Mouse (Mus musculus) spleen, adult 2 months (tissue): ENCODE data around the gene Map4k4. TPM values are rescaled to one million over a fixed set of nuclear protein-coding genes. Genes with fewer than 3 reads are reported as not detected.

Experiments
- DNase-seq, 2 experiments: peaks; one replicate each; pipeline versions ENCODE4 v3.0.0 to v3.0.0-alpha.2; 2012 to 2021; ENCODE audit warnings: low spot score in 2 of 2, low read depth in 1 of 2
- H3K27ac ChIP-seq: fragments of 200-500 bp; 2 replicates; pipeline ENCODE4 v1.5.1; 2012; ENCODE audit warnings: low read length, inconsistent platforms; ENCODE audit not compliant: insufficient read depth
- H3K27me3 ChIP-seq: fragments of 200-500 bp; 2 replicates; pipeline ENCODE4 v1.6.1; 2012; ENCODE audit warnings: mild to moderate bottlenecking, moderate library complexity, low read length, inconsistent platforms; ENCODE audit not compliant: control insufficient read depth, insufficient read depth
- H3K36me3 ChIP-seq: fragments of 200-500 bp; 2 replicates; pipeline ENCODE4 v1.6.1; 2012; ENCODE audit warnings: mild to moderate bottlenecking, low read length, inconsistent platforms; ENCODE audit not compliant: control insufficient read depth, insufficient read depth
- H3K4me1 ChIP-seq: fragments of 200-500 bp; 2 replicates; pipeline ENCODE4 v1.6.1; 2011; ENCODE audit warnings: inconsistent platforms; ENCODE audit not compliant: control insufficient read depth, insufficient read depth, insufficient read length
- H3K4me3 ChIP-seq: fragments of 200-500 bp; 2 replicates; pipeline ENCODE4 v1.5.1; 2011; ENCODE audit warnings: mild to moderate bottlenecking, inconsistent platforms; ENCODE audit not compliant: insufficient read depth, insufficient read length; ENCODE audit errors: extremely low read depth
- CTCF ChIP-seq: fragments of 200-500 bp; IDR thresholded peaks from 2 replicates; pipeline ENCODE4 v1.5.1; 2011; ENCODE audit warnings: mild to moderate bottlenecking, inconsistent platforms; ENCODE audit not compliant: insufficient read depth, insufficient read length, insufficient replicate concordance; ENCODE audit errors: extremely low read depth
- POLR2A ChIP-seq: fragments of 200-500 bp; IDR thresholded peaks from 2 replicates; pipeline ENCODE4 v1.6.1; 2011; ENCODE audit warnings: low read depth, low read length, inconsistent platforms
- WGBS: fragments of 180-500 bp; shearing (Covaris S2); methylation state at CpG from one replicate; pipeline ENCODE4 v1.1.7; 2018; 5-methylcytosine and 5-hydroxymethylcytosine counted together
- polyA plus RNA-seq: library from polyadenylated mRNA; depleted of rRNA; stranded (reverse); fragments of >200 nt; gene quantifications from 2 replicates; pipeline ENCODE4 v1.2.3, GENCODE M21; 2012

Map4k4 gene
- polyA plus RNA-seq, 1 experiment, result 54.3 TPM

DNA sequence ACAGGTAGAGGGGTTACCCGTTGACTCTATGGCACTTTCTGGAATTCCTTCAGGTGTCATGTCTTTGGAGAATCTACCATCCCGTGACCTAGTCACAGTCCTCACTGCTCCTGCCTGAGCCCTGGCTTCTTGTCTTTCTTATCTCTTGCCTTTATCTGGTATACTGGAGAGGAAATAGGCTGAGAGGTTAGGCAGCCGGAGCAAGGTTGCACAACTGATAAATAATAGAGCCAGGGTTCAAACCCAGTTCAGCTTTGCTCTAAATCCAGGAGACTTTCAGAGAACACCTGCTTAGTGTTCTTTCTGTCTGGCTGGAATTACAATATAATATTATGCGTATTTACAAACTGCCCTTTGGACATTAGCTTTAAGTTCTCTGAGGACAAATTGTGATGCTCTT is 2.0 kb upstream of the Map4k4 start:
- TF ChIP-seq CTCF (no peak), POLR2A (no peak)
- no peak overlapping the region for H3K27ac ChIP-seq
- no peak overlapping the region for H3K4me3 ChIP-seq
- no peaks in the 10 kb centered on the region for H3K27me3 ChIP-seq
- H3K4me1 ChIP-seq, result peaks cover 21% of the 10 kb centered on the region; the same call in 1 of the 2 replicates
- H3K36me3 ChIP-seq, result no peaks in the 10 kb centered on the region
- no peak for DNase-seq
- 83% methylated on average over 4 of the region's 4 CpGs for WGBS

GRCm38 (mm10) chr1:39901063-39901811 is 524 bp downstream of the Map4k4 start:
- TF ChIP-seq POLR2A, result no peak
- TF ChIP-seq CTCF, result no peak
- no peaks in the 10 kb centered on the region for H3K27me3 ChIP-seq
- no peaks in the 10 kb centered on the region for H3K36me3 ChIP-seq
- peak overlapping the region; percentile 93 for H3K4me3 ChIP-seq
- H3K4me1 ChIP-seq, result peaks cover 20% of the 10 kb centered on the region
- under 1% methylated on average over 53 of the region's 75 CpGs for WGBS
- peak in 1 of 2 experiments; percentile 34 for DNase-seq
- H3K27ac ChIP-seq, result peak overlapping the region; percentile 90

GRCm38 (mm10) chr1:39901851-39902703 is 1.4 kb downstream of the Map4k4 start:
- H3K36me3 ChIP-seq, result no peaks in the 10 kb centered on the region
- TF ChIP-seq POLR2A (no peak), CTCF (no peak)
- H3K4me3 ChIP-seq, result peak overlapping the region; percentile 93
- DNase-seq, result no peak
- 7% methylated on average over 26 of the region's 26 CpGs for WGBS
- peaks cover 21% of the 10 kb centered on the region for H3K4me1 ChIP-seq
- H3K27ac ChIP-seq, result peak overlapping the region; percentile 90
- H3K27me3 ChIP-seq, result no peaks in the 10 kb centered on the region

DNA sequence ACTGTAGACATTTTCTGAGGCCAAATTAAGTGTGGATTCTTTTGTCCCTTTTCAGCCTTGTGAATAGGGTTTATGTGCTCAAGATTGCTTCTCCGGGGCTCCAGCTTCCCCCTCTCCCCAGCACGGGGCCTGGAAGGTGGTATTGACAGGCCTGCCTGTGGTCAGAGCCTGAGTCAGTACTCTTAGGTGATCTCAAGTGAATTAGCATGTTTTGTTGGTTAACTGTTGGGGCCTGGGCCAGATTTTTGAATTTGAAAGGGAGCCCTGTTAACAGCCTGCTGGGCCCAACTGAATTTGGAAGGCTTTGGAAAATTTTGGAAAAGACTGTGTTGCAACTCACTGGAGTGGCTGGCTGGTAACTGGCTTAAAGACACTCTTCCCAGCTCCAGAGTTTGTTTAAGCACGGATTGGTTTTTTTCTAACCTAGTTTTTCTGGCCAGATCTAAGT is 2.0 kb downstream of the Map4k4 start:
- no peaks in the 10 kb centered on the region for H3K36me3 ChIP-seq
- WGBS, result 20% methylated on average over 3 of the region's 3 CpGs
- peaks cover 16% of the 10 kb centered on the region for H3K4me1 ChIP-seq
- peak overlapping the region; percentile 93; the same call in 1 of the 2 replicates for H3K4me3 ChIP-seq
- peak overlapping the region; percentile 90 for H3K27ac ChIP-seq
- TF ChIP-seq CTCF (no peak), POLR2A (no peak)
- no peaks in the 10 kb centered on the region for H3K27me3 ChIP-seq
- DNase-seq, result no peak

DNA sequence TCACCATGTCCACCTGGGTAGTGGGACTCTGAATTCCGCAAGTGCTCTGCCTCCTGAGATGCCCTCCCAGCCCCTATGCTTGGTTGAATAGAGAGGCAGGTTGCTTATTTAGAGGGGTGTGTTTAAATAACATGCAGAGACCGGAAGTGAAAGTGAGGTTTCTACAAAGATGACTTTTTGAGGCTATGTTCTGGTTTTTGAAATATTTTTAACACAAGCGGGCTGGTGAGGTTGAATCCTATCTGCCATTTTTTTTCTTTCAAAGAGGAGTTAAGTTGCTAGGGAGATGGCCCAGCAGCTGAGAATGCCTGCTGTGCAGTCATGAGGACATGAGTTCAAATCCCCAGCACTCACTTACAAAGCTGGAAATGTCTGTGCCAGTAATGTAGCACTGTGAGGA is 4.0 kb downstream of the Map4k4 start:
- H3K4me1 ChIP-seq, result peaks cover 16% of the 10 kb centered on the region
- H3K27ac ChIP-seq, result peak overlapping the region; percentile 52
- H3K4me3 ChIP-seq, result no peak overlapping the region
- no peaks in the 10 kb centered on the region for H3K36me3 ChIP-seq
- no peak for DNase-seq
- TF ChIP-seq CTCF (no peak), POLR2A (no peak)
- no peaks in the 10 kb centered on the region for H3K27me3 ChIP-seq
- 26% methylated on average over 3 of the region's 3 CpGs for WGBS

DNA sequence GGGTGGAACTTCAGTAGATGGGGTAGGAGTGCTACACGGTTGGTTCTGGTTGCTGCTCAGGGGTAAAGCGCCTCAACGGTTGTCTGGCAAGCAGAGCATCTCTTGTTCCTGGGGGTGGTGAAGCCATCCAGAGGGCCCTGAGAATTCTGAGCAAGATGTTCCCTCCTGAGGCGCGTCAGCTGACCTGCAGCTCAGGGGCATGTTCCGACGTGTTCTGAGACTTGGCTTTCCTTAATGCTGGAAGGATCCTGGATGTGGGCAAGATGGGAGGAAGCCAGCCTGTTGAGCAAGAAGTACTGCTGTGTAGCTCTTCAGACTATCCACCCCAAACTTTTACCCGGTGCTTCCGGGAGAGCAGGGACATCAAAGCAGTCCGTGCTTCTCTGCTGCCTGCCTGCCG is 6.2 kb downstream of the Map4k4 start:
- Histone ChIP-seq H3K4me1 (peaks cover 18% of the 10 kb centered on the region), H3K27me3 (no peaks in the 10 kb centered on the region), H3K4me3 (no peak overlapping the region), H3K36me3 (no peaks in the 10 kb centered on the region; the same call in 1 of the 2 replicates), H3K27ac (no peak overlapping the region)
- no peak for DNase-seq
- no peak for TF ChIP-seq POLR2A
- TF ChIP-seq CTCF, result no peak
- WGBS, result 83% methylated on average over 11 of the region's 11 CpGs
